Mouse (Mus musculus) effector memory CD4-positive, alpha-beta T cell, adult 5 months (primary cell): ENCODE data around the gene Olfr1202. TPM values are rescaled to one million over a fixed set of nuclear protein-coding genes. Genes with fewer than 3 reads are reported as not detected.

Experiments used
- polyA plus RNA-seq: library from polyadenylated mRNA; unstranded; fragments of 100-300 nt; shearing (Covaris generic); gene quantifications from one replicate; pipeline ENCODE4 v1.2.1, GENCODE M21; 2017

Olfr1202 gene
- 0.19 TPM for polyA plus RNA-seq

GRCm38 (mm10) chr2:88814196-88814595 lies at the start of gene Olfr1202:
Olfr1202 (plus strand) TSS chr2:88814496.

GRCm38 (mm10) chr2:88770388-88770787 lies 43.9 kb upstream of the Olfr1202 start, which contains the start of gene Olfr1200:
Olfr1200 (minus strand) TSS chr2:88770488.

GRCm38 (mm10) chr2:88792736-88793135 lies 21.6 kb upstream of the Olfr1202 start, which contains the start of gene Olfr1201:
Olfr1201 (plus strand) TSS chr2:88793036.

GRCm38 (mm10) chr2:88829437-88829836 lies 15.1 kb downstream of the Olfr1202 start, which contains the start of gene Olfr1205:
Olfr1205 (plus strand) TSS chr2:88829737.

GRCm38 (mm10) chr2:88848992-88849391 lies 34.7 kb downstream of the Olfr1202 start, which contains the start of gene Olfr1204:
Olfr1204 (plus strand) TSS chr2:88849292.

GRCm38 (mm10) chr2:88862931-88863330 lies 48.6 kb downstream of the Olfr1202 start, which contains the start of gene Olfr1206:
Olfr1206 (plus strand) TSS chr2:88863231.

Other genes starting within 250 kb of the Olfr1202 start
- gene Olfr1189, start 228.0 kb upstream of the Olfr1202 start, polyA plus RNA-seq: not detected
- not detected for gene Olfr1191-ps1, start 174.0 kb upstream of the Olfr1202 start, polyA plus RNA-seq
- 0.12 TPM for gene Olfr1192-ps1, start 166.0 kb upstream of the Olfr1202 start, polyA plus RNA-seq
- not detected for gene Olfr1193, start 138.9 kb upstream of the Olfr1202 start, polyA plus RNA-seq
- not detected for gene Olfr1195, start 125.3 kb upstream of the Olfr1202 start, polyA plus RNA-seq
- not detected for gene Olfr1196, start 109.9 kb upstream of the Olfr1202 start, polyA plus RNA-seq
- not detected for gene Olfr1197, start 82.1 kb upstream of the Olfr1202 start, polyA plus RNA-seq
- gene Olfr1198, start 63.1 kb upstream of the Olfr1202 start, polyA plus RNA-seq: not detected
- not detected for gene Olfr1199, start 54.0 kb upstream of the Olfr1202 start, polyA plus RNA-seq
- not detected for gene Olfr1200, start 44.0 kb upstream of the Olfr1202 start, polyA plus RNA-seq
- gene Olfr1201, start 21.5 kb upstream of the Olfr1202 start, polyA plus RNA-seq: not detected
- gene Olfr1205, start 15.2 kb downstream of the Olfr1202 start, polyA plus RNA-seq: not detected
- gene Olfr1204, start 34.8 kb downstream of the Olfr1202 start, polyA plus RNA-seq: not detected
- 0.24 TPM for gene Olfr1206, start 48.7 kb downstream of the Olfr1202 start, polyA plus RNA-seq
- not detected for gene Olfr1208, start 87.8 kb downstream of the Olfr1202 start, polyA plus RNA-seq
- gene Olfr1209, start 100.7 kb downstream of the Olfr1202 start, polyA plus RNA-seq: not detected
- not detected for gene Olfr1211, start 123.6 kb downstream of the Olfr1202 start, polyA plus RNA-seq
- gene Olfr1212, start 139.5 kb downstream of the Olfr1202 start, polyA plus RNA-seq: not detected
- not detected for gene Gm13762, start 165.8 kb downstream of the Olfr1202 start, polyA plus RNA-seq
- gene Olfr1214, start 178.2 kb downstream of the Olfr1202 start, polyA plus RNA-seq: not detected
- 0.19 TPM for gene Olfr1215, start 192.5 kb downstream of the Olfr1202 start, polyA plus RNA-seq
- gene Olfr1216, start 203.8 kb downstream of the Olfr1202 start, polyA plus RNA-seq: not detected
- gene Olfr1217, start 217.6 kb downstream of the Olfr1202 start, polyA plus RNA-seq: not detected
- not detected for gene Olfr1218, start 246.7 kb downstream of the Olfr1202 start, polyA plus RNA-seq